Mouse (Mus musculus) embryonic fibroblast, embryonic 13.5 days (primary cell): Measurements from ENCODE around the gene Ttc32. TPM values are rescaled to one million over a fixed set of nuclear protein-coding genes. Genes with fewer than 3 reads are reported as not detected.

Source experiments
- H3K27ac ChIP-seq: 2 replicates; pipeline ENCODE4 v1.5.1; 2012; ENCODE audit warnings: low read length, control low read depth, inconsistent platforms; ENCODE audit not compliant: insufficient read depth
- H3K4me1 ChIP-seq: 2 replicates; pipeline ENCODE4 v1.6.1; 2011; ENCODE audit warnings: low read length; ENCODE audit not compliant: control insufficient read depth, insufficient read depth
- H3K4me3 ChIP-seq: 2 replicates; pipeline ENCODE4 v1.5.1; 2011; ENCODE audit warnings: mild to moderate bottlenecking, control low read depth, low read length; ENCODE audit not compliant: insufficient read depth
- CTCF ChIP-seq: IDR thresholded peaks from 2 replicates; pipeline ENCODE4 v1.5.1; 2011; ENCODE audit warnings: mild to moderate bottlenecking, control low read depth, low read length, moderate library complexity, borderline replicate concordance; ENCODE audit not compliant: insufficient read depth
- POLR2A ChIP-seq: IDR thresholded peaks from 2 replicates; pipeline ENCODE4 v1.6.1; 2011; ENCODE audit warnings: low read depth, mild to moderate bottlenecking, control low read depth, low read length, moderate library complexity
- polyA plus RNA-seq: library from polyadenylated mRNA; stranded (reverse); fragments of >200 nt; gene quantifications from 2 replicates; pipeline ENCODE4 v1.2.4, GENCODE M21; 2011; ENCODE audit warnings: low read depth; ENCODE audit not compliant: missing spikeins, insufficient read length

Gene Ttc32
- polyA plus RNA-seq, 1 experiment: 6.5 TPM

DNA sequence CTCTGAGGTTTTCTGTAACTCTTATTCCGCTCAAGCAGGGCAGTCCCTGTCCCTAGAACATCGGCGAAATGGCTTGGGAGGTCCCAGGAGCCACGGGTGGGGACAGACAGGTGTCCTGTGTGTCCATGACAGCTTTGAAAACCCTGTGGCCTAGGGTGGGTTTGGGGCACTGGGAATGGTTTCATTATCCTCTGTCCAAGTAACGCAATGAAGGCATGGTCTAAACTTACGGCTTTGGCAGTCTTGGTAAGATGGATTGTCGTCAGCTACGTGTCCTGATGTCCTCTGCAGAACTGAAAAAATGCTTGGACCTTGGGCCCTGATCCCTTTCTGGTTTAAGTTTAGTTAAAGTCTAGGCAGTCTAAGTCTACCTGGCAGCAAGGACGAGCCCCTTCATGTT is 30.2 kb downstream of the Ttc32 start:
- no peak overlapping the region for H3K4me3 ChIP-seq
- no peak overlapping the region for H3K27ac ChIP-seq
- TF ChIP-seq POLR2A (no peak), CTCF (no peak)
- no peaks in the 10 kb centered on the region for H3K4me1 ChIP-seq

DNA sequence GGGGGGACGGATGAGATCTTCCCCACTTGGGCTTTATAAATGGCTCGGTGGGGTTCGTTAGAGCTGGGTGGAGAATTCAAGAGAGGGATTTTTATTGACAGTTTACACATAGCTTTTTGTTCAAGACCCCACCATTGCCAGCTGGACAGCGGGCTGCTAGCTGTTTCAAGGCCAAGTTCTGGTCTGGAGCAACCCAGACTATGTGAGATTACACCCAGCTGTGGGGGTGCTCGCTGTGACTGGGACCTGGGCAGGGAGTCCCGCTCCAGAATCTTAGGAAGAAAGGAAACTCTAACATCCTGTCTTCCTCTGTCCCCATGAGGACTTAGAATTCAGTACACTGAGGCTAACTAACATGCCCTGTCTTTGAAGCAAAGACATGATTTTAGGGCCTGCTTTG is 33.8 kb downstream of the Ttc32 start:
- Histone ChIP-seq H3K4me1 (no peaks in the 10 kb centered on the region), H3K27ac (no peak overlapping the region), H3K4me3 (no peak overlapping the region)
- TF ChIP-seq CTCF: no peak
- TF ChIP-seq POLR2A: no peak

DNA sequence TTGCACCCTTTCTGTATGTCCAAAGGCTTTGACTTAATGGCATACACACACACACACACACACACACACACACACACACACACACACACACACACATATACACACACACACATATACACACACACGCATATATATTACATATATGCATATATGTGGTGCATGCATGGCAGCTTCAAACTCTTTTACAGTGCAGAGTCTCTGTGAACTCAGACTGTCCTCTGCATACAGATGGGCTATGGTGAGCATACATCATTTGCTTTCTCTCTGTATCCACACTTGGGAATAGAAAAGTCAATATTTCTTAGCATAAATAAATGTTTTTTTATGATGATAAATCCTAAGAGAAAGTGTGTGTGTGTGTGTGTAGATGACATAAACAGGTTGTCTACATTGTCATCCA is 41.3 kb downstream of the Ttc32 start:
- no peak overlapping the region for H3K27ac ChIP-seq
- no peak overlapping the region for H3K4me3 ChIP-seq
- no peak for TF ChIP-seq CTCF
- TF ChIP-seq POLR2A: no peak
- H3K4me1 ChIP-seq: no peaks in the 10 kb centered on the region

DNA sequence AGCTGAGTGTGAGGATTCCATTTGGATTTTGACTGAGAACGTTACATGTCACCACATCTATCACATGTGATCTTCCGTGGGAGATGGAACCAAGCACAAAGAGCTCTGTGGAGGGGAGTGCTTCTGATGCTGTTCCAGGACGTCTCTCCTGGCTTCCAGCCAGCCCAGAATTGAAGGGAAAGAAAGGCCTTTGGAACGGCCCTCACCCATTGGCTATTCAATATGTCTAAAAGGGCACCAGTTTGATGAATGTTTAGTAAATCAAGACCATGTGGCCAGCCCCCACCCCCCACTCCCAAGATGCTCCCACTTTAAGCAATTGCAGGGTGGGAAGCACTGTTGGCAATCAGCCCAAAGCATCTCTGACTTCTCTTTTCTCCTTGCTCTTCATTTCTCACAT is 41.7 kb downstream of the Ttc32 start:
- Histone ChIP-seq H3K4me1 (no peaks in the 10 kb centered on the region), H3K4me3 (no peak overlapping the region), H3K27ac (no peak overlapping the region)
- no peak for TF ChIP-seq CTCF
- no peak for TF ChIP-seq POLR2A

DNA sequence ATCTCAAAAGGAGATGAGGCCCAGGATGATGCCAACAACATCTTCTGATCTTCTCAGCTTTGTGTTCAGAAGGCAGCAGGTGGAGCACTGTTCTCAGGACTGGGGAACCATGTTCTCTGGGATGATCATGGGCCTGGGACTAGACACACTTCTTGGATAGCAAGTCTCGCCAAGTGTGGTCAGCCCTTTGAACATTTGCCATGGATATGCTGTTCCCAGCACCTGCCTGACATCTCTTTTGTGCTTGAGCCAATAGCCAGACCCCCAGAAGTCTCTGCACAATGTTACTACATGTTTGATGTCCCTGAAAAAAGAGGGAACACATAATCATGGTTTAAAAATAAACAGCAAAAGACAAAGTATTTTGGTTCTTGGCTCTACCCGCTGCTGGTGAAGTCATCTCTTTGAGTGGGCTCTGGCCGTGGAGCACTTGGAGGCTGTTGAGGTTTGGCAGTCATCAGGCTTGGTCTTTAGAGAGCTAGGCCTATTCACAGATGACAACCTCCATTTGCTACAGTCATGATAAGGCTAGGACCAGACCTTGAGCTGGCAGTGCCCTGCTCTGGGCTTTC is 47.8 kb downstream of the Ttc32 start:
- no peaks in the 10 kb centered on the region for H3K4me1 ChIP-seq
- no peak for TF ChIP-seq CTCF
- no peak overlapping the region for H3K27ac ChIP-seq
- no peak overlapping the region for H3K4me3 ChIP-seq

DNA sequence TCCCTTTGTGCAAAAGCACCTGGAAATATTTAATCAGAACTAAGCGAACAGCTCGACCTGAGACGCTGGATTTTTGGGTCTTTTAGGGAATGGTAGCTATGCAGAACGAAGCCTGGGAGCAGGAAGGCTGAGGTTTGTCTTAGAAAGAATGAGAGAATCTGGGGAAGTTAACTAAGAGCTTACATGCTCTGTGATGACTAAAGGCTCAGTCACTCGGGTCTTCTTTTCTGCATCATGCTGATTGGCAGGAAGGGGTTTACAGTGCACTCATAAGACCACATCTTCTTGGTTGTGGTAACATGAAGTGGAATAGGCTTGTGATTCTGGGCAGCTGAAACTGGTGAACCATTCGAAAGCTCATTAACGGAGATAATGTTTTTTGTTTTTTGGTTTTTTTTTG is 60.4 kb downstream of the Ttc32 start:
- no peak for TF ChIP-seq POLR2A
- TF ChIP-seq CTCF: no peak
- Histone ChIP-seq H3K4me3 (no peak overlapping the region), H3K4me1 (peaks cover 10% of the 10 kb centered on the region), H3K27ac (peak overlapping the region; percentile 87)

Other genes with a start within 250 kb of the Ttc32 start
- gene Laptm4a, start 108.3 kb upstream of the Ttc32 start, polyA plus RNA-seq: 780 and 861 TPM in 2 replicates
- 0.33 and 0.48 TPM in 2 replicates for gene Matn3, start 82.1 kb upstream of the Ttc32 start, polyA plus RNA-seq
- 31.9 and 33.4 TPM in 2 replicates for gene Wdr35, start 56.1 kb upstream of the Ttc32 start, polyA plus RNA-seq